Comparison of ENCODE assay signal across 10 mouse cellular contexts in genomic region chr15:25284354-25285199, GRCm38 (mm10).
DNase-seq lines count a peak whose midpoint lies in the region; ATAC-seq and TF ChIP-seq lines count a peak whose summit lies in the region.
"Had no signal": no experiment of that assay in that cellular context is flagged by ENCODE, and none has a peak within 500 bp of the region (broad histone marks: within the 10 kb centered on the region; RNA-seq: fewer than 3 reads in every experiment).

No protein-coding gene starts in this region.

- H3K4me3 ChIP-seq in forebrain, embryonic 10.5 days = no peak overlapping the region
- H3K4me3 ChIP-seq in forebrain, postnatal 0 days (ENCODE audit: low read depth, low read length) = no peak overlapping the region
- H3K4me3 ChIP-seq in embryonic facial prominence, embryonic 14.5 days (ENCODE audit: low read depth, low read length) = no peak overlapping the region
- no peak overlapping the region for H3K4me3 ChIP-seq in limb, embryonic 11.5 days (ENCODE audit: low read depth, low read length)
- H3K4me3 ChIP-seq: limb, embryonic 15.5 days had no signal

- 83% methylated on average over 17 of the region's 17 CpGs for WGBS in forebrain, embryonic 10.5 days
- 40% methylated on average over 17 of the region's 17 CpGs for WGBS in forebrain, postnatal 0 days
- WGBS in embryonic facial prominence, embryonic 14.5 days = 31% methylated on average over 17 of the region's 17 CpGs
- WGBS in limb, embryonic 11.5 days = 16% methylated on average over 17 of the region's 17 CpGs

- intact Hi-C loops in gastrocnemius, postnatal 36 days (cut with DNase I) = no loop called here

- H3K4me2 ChIP-seq in forebrain, postnatal 0 days (ENCODE audit: low read depth) = no peak overlapping the region
- peak overlapping the region; percentile 11; the same call in 1 of the 2 replicates for H3K4me2 ChIP-seq in embryonic facial prominence, embryonic 14.5 days (ENCODE audit: low read depth, low read length)
- H3K4me2 ChIP-seq in limb, embryonic 11.5 days (ENCODE audit: low read depth, severe bottlenecking) = no peak overlapping the region; the same call in 1 of the 2 replicates
- H3K4me2 ChIP-seq: limb, embryonic 15.5 days had no signal

- no peak for DNase-seq in forebrain, embryonic 10.5 days (ENCODE audit: extremely low spot score, low spot score)
- DNase-seq in forebrain, postnatal 0 days = no peak
- peak; percentile 73 for DNase-seq in 3T3-L1 (ENCODE audit: low read depth, low spot score)
- peak; percentile 79 for DNase-seq in embryonic facial prominence, embryonic 14.5 days (ENCODE audit: low spot score)
- peak; percentile 84 for DNase-seq in limb, embryonic 11.5 days (ENCODE audit: low spot score)
- DNase-seq in spleen, adult 12 weeks (ENCODE audit: low spot score) = no peak
- no peak for DNase-seq in testis, postnatal 14 days (ENCODE audit: low spot score)
- DNase-seq in gastrocnemius, postnatal 36 days = no peak
- DNase-seq: thymus, adult 2 months had no signal

- no peaks in the 10 kb centered on the region for H3K9me3 ChIP-seq in forebrain, embryonic 10.5 days
- no peaks in the 10 kb centered on the region for H3K9me3 ChIP-seq in forebrain, postnatal 0 days (ENCODE audit: low read length)
- H3K9me3 ChIP-seq in embryonic facial prominence, embryonic 14.5 days (ENCODE audit: control insufficient read depth, low read length) = no peaks in the 10 kb centered on the region
- no peaks in the 10 kb centered on the region for H3K9me3 ChIP-seq in limb, embryonic 11.5 days (ENCODE audit: control insufficient read depth, low read length)
- H3K9me3 ChIP-seq: limb, embryonic 15.5 days had no signal

- no peak for ATAC-seq in forebrain, postnatal 0 days
- peak; percentile 75 for ATAC-seq in embryonic facial prominence, embryonic 14.5 days (ENCODE audit: low read depth)
- peak; percentile 68 for ATAC-seq in limb, embryonic 11.5 days (ENCODE audit: insufficient number of reproducible peaks, low FRiP score, low TSS enrichment, low read depth)

- H3K4me1 ChIP-seq in forebrain, embryonic 10.5 days = peaks cover 16% of the 10 kb centered on the region
- H3K4me1 ChIP-seq in forebrain, postnatal 0 days (ENCODE audit: insufficient read depth) = no peaks in the 10 kb centered on the region
- peaks cover 6% of the 10 kb centered on the region; the same call in 1 of the 2 replicates for H3K4me1 ChIP-seq in embryonic facial prominence, embryonic 14.5 days (ENCODE audit: control insufficient read depth, insufficient read depth, low read length)
- 0 out of 2 replicates have a peak, but pooled peaks cover 6% of the 10 kb centered on the region for H3K4me1 ChIP-seq in limb, embryonic 11.5 days (ENCODE audit: control insufficient read depth, insufficient read depth, low read length)

- H3K36me3 ChIP-seq in forebrain, embryonic 10.5 days (replicated peaks) = no peaks in the 10 kb centered on the region
- no peaks in the 10 kb centered on the region for H3K36me3 ChIP-seq in forebrain, postnatal 0 days (ENCODE audit: insufficient read depth)
- no peaks in the 10 kb centered on the region for H3K36me3 ChIP-seq in embryonic facial prominence, embryonic 14.5 days (ENCODE audit: control insufficient read depth, insufficient read depth, low read length)
- no peaks in the 10 kb centered on the region for H3K36me3 ChIP-seq in limb, embryonic 11.5 days (ENCODE audit: control insufficient read depth, insufficient read depth, low read length)
- H3K36me3 ChIP-seq: limb, embryonic 15.5 days had no signal

- H3K9ac ChIP-seq in forebrain, postnatal 0 days = no peak overlapping the region
- no peak overlapping the region for H3K9ac ChIP-seq in embryonic facial prominence, embryonic 14.5 days (ENCODE audit: low read depth, low read length)
- H3K9ac ChIP-seq in limb, embryonic 11.5 days (ENCODE audit: low read length) = no peak overlapping the region
- H3K9ac ChIP-seq: limb, embryonic 15.5 days had no signal

- peak overlapping the region; percentile 11; the same call in 1 of the 2 replicates for H3K27ac ChIP-seq in forebrain, embryonic 10.5 days
- no peak overlapping the region for H3K27ac ChIP-seq in forebrain, postnatal 0 days (ENCODE audit: low read depth, low read length)
- H3K27ac ChIP-seq in embryonic facial prominence, embryonic 14.5 days (replicated peaks; ENCODE audit: low read depth, low read length) = no peak overlapping the region
- H3K27ac ChIP-seq in limb, embryonic 11.5 days (replicated peaks; ENCODE audit: low read depth, low read length) = no peak overlapping the region
- H3K27ac ChIP-seq: limb, embryonic 15.5 days had no signal

- no peak for TF ChIP-seq CTCF in forebrain, postnatal 0 days (IDR thresholded peaks at IDR 0.05; ENCODE audit: low read depth)

- no peaks in the 10 kb centered on the region for H3K27me3 ChIP-seq in forebrain, embryonic 10.5 days (ENCODE audit: poor library complexity, severe bottlenecking)
- H3K27me3 ChIP-seq in forebrain, postnatal 0 days (ENCODE audit: insufficient read depth, low read length) = no peaks in the 10 kb centered on the region
- no peaks in the 10 kb centered on the region for H3K27me3 ChIP-seq in embryonic facial prominence, embryonic 14.5 days (replicated peaks; ENCODE audit: control insufficient read depth, insufficient read depth, low read length)
- H3K27me3 ChIP-seq in limb, embryonic 11.5 days (ENCODE audit: control insufficient read depth, insufficient read depth, low read length) = no peaks in the 10 kb centered on the region
- H3K27me3 ChIP-seq: limb, embryonic 15.5 days had no signal

Comparison
In these comparisons a context has a peak if more than half of its experiments do, and no peak if none do; other contexts are left out.
1. DNase-seq: peak in 3T3-L1 (single experiment), embryonic facial prominence, embryonic 14.5 days (single experiment) and limb, embryonic 11.5 days (single experiment); none in forebrain, embryonic 10.5 days (single experiment), forebrain, postnatal 0 days (single experiment), spleen, adult 12 weeks (single experiment), testis, postnatal 14 days (single experiment) and gastrocnemius, postnatal 36 days (0 of 2).